Mouse (Mus musculus): ENCODE data around the gene Nacc2. TPM values are rescaled to one million over a fixed set of nuclear protein-coding genes. Genes with fewer than 3 reads are reported as not detected.
A peak's percentile ranks its signal among the peaks of the same experiment; 100 is the strongest.

The Nacc2 gene
- polyA plus RNA-seq, 1 experiment, result 10.7 TPM

DNA sequence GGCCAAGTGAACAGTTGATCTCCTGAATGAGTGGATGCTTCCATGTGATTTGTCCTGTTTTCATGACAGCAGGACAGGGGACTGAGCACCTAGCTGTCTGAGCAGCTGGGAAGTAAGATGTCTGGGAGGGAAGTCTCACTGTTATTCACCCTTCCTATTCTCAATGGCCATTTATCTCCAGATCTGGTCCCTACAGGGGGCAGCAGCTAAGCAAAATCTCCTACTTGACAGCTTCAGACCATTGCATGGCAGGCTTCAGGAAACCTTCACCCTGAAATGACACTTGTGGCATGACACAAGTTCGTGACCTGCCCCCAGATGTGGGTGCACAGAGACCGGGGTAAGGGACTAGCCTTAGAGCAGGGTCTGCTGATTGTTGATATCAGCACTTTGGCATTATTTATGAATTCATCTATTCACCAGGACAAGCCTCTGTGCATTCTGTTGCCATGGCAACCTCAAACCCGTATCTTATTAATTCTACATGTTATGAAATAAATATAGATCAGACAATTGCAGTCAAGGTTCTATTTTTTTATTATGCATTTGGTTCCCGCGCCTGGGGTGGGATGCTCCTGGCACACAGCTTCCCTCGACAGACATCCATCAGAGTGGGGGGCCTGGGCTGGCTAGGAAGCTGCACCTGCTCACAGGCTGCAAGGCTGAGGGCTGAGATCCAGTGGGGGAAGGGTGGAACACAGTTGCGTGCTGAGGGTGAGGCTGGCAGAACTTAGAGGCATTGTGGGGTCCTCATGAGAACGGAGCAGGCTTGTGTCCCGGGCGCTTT, 33.4 kb upstream of the Nacc2 start:
- WGBS, result 82% methylated on average over 10 of the region's 10 CpGs
- Histone ChIP-seq H3K27me3 (ENCODE audit: control insufficient read depth, insufficient read depth, low read length) (no peaks in the 10 kb centered on the region), H3K4me3 (ENCODE audit: extremely low read depth, insufficient read depth, insufficient read length) (no peak overlapping the region), H3K27ac (ENCODE audit: insufficient read depth, low read length) (no peak overlapping the region), H3K36me3 (ENCODE audit: control insufficient read depth, insufficient read depth, low read length) (no peaks in the 10 kb centered on the region), H3K4me1 (ENCODE audit: control insufficient read depth, insufficient read depth, insufficient read length) (no peaks in the 10 kb centered on the region)
- DNase-seq (ENCODE audit: low read depth in 1 of 2, low spot score in 2 of 2), result no peak
- TF ChIP-seq CTCF (IDR thresholded peaks at IDR 0.05; ENCODE audit: extremely low read depth, insufficient read depth, insufficient read length, insufficient replicate concordance), result no peak
- TF ChIP-seq POLR2A (IDR thresholded peaks at IDR 0.05; ENCODE audit: low read depth, low read length), result no peak

- DNase-seq (ENCODE audit: low read depth in 1 of 2, low spot score in 2 of 2), result no peak
- no peaks in the 10 kb centered on the region for H3K27me3 ChIP-seq (ENCODE audit: control insufficient read depth, insufficient read depth, low read length)
- no peak overlapping the region for H3K27ac ChIP-seq (ENCODE audit: insufficient read depth, low read length)
- WGBS, result 52% methylated on average over 3 of the region's 3 CpGs
- H3K36me3 ChIP-seq (ENCODE audit: control insufficient read depth, insufficient read depth, low read length), result no peaks in the 10 kb centered on the region
- TF ChIP-seq POLR2A (IDR thresholded peaks at IDR 0.05; ENCODE audit: low read depth, low read length) (no peak), CTCF (IDR thresholded peaks at IDR 0.05; ENCODE audit: extremely low read depth, insufficient read depth, insufficient read length, insufficient replicate concordance) (no peak)
- no peaks in the 10 kb centered on the region for H3K4me1 ChIP-seq (ENCODE audit: control insufficient read depth, insufficient read depth, insufficient read length)
- H3K4me3 ChIP-seq (ENCODE audit: extremely low read depth, insufficient read depth, insufficient read length), result no peak overlapping the region
These were observed 32.7 kb upstream of the Nacc2 start for GRCm38 (mm10) chr2:26155737-26156136.

DNA sequence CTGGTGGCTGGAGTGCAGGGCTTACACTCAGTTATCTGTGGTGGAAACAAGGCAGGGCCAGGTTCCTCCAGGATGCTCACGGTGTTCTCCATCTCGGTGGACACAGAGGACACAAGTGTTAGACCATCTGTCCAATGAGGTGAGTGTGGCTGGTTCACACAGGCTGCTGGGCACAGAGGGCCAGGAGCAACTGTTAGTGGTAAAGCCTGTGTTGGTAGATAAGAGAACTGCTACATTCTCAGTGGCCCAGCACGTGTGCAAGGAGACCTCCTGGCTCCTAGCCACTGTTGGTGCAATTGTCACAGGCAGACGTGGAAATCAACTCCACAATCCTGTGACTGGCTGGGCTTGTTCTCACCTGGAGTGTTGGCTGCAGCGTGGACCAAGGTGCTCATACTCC, 31.6 kb upstream of the Nacc2 start:
- no peak for TF ChIP-seq POLR2A (IDR thresholded peaks at IDR 0.05; ENCODE audit: low read depth, low read length)
- no peak for TF ChIP-seq CTCF (IDR thresholded peaks at IDR 0.05; ENCODE audit: extremely low read depth, insufficient read depth, insufficient read length, insufficient replicate concordance)
- H3K27me3 ChIP-seq (ENCODE audit: control insufficient read depth, insufficient read depth, low read length), result no peaks in the 10 kb centered on the region
- H3K27ac ChIP-seq (ENCODE audit: insufficient read depth, low read length), result no peak overlapping the region
- no peaks in the 10 kb centered on the region for H3K4me1 ChIP-seq (ENCODE audit: control insufficient read depth, insufficient read depth, insufficient read length)
- no peak overlapping the region for H3K4me3 ChIP-seq (ENCODE audit: extremely low read depth, insufficient read depth, insufficient read length)
- H3K36me3 ChIP-seq (ENCODE audit: control insufficient read depth, insufficient read depth, low read length), result no peaks in the 10 kb centered on the region
- 55% methylated on average over 5 of the region's 5 CpGs for WGBS
- DNase-seq (ENCODE audit: low read depth in 1 of 2, low spot score in 2 of 2), result no peak

- H3K36me3 ChIP-seq (ENCODE audit: control insufficient read depth, insufficient read depth, low read length), result no peaks in the 10 kb centered on the region
- H3K27ac ChIP-seq (ENCODE audit: insufficient read depth, low read length), result no peak overlapping the region
- H3K4me1 ChIP-seq (ENCODE audit: control insufficient read depth, insufficient read depth, insufficient read length), result no peaks in the 10 kb centered on the region
- TF ChIP-seq POLR2A (IDR thresholded peaks at IDR 0.05; ENCODE audit: low read depth, low read length), result no peak
- peak; percentile 46; the same call in 1 of the 2 replicates for TF ChIP-seq CTCF (IDR thresholded peaks at IDR 0.05; ENCODE audit: extremely low read depth, insufficient read depth, insufficient read length, insufficient replicate concordance)
- WGBS, result 32% methylated on average over 4 of the region's 4 CpGs
- no peak overlapping the region for H3K4me3 ChIP-seq (ENCODE audit: extremely low read depth, insufficient read depth, insufficient read length)
- peak; percentile 17 to 22 for DNase-seq (ENCODE audit: low read depth in 1 of 2, low spot score in 2 of 2)
- H3K27me3 ChIP-seq (ENCODE audit: control insufficient read depth, insufficient read depth, low read length), result no peaks in the 10 kb centered on the region
These were observed 30.9 kb upstream of the Nacc2 start for GRCm38 (mm10) chr2:26153909-26154340.

GRCm38 (mm10) chr2:26153295-26153694, 30.3 kb upstream of the Nacc2 start:
- Histone ChIP-seq H3K36me3 (ENCODE audit: control insufficient read depth, insufficient read depth, low read length) (no peaks in the 10 kb centered on the region), H3K27me3 (ENCODE audit: control insufficient read depth, insufficient read depth, low read length) (no peaks in the 10 kb centered on the region), H3K4me1 (ENCODE audit: control insufficient read depth, insufficient read depth, insufficient read length) (no peaks in the 10 kb centered on the region), H3K27ac (ENCODE audit: insufficient read depth, low read length) (no peak overlapping the region), H3K4me3 (ENCODE audit: extremely low read depth, insufficient read depth, insufficient read length) (no peak overlapping the region)
- TF ChIP-seq CTCF (IDR thresholded peaks at IDR 0.05; ENCODE audit: extremely low read depth, insufficient read depth, insufficient read length, insufficient replicate concordance) (peak; percentile 12; the same call in 1 of the 2 replicates), POLR2A (IDR thresholded peaks at IDR 0.05; ENCODE audit: low read depth, low read length) (no peak)
- DNase-seq (ENCODE audit: low read depth in 1 of 2, low spot score in 2 of 2), result peak in 1 of 2 experiments; percentile 29
- WGBS, result 62% methylated on average over 4 of the region's 4 CpGs

DNA sequence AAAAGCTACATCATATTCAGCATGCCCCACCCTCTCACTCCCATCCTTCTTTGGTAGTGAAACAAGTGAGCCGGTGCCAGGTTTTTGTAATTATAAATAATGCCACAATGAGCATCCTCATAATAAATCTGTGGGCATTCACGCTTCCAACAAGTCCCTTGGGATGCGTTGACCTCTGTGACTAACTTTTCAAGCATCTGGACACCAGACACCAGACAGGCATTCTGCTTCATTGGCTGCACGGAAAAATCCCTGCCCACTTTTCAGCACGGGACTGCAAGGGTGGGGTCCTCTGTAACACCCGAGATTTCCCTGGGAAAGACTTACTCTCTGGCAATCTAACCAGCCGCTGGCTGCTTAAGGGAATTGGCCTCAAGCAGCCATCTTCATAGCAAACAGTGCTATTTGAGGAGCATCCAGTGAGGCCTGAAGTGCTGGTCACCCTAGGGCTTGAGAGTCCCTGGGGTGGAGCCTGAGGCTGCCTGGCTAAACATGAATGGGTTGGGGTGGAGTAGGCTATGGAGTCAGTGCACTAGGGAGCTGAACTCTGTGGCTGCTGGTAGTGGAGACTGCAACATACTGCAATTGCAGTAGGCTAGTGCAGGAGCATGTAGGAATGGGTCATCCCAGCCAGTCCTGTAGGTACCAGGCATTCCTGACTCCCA, 24.8 kb upstream of the Nacc2 start:
- no peak overlapping the region for H3K4me3 ChIP-seq (ENCODE audit: extremely low read depth, insufficient read depth, insufficient read length)
- no peaks in the 10 kb centered on the region for H3K4me1 ChIP-seq (ENCODE audit: control insufficient read depth, insufficient read depth, insufficient read length)
- H3K27me3 ChIP-seq (ENCODE audit: control insufficient read depth, insufficient read depth, low read length), result no peaks in the 10 kb centered on the region
- no peak for DNase-seq (ENCODE audit: low read depth in 1 of 2, low spot score in 2 of 2)
- H3K36me3 ChIP-seq (ENCODE audit: control insufficient read depth, insufficient read depth, low read length), result no peaks in the 10 kb centered on the region
- TF ChIP-seq POLR2A (IDR thresholded peaks at IDR 0.05; ENCODE audit: low read depth, low read length), result no peak
- no peak for TF ChIP-seq CTCF (IDR thresholded peaks at IDR 0.05; ENCODE audit: extremely low read depth, insufficient read depth, insufficient read length, insufficient replicate concordance)
- no peak overlapping the region for H3K27ac ChIP-seq (ENCODE audit: insufficient read depth, low read length)
- WGBS, result 88% methylated on average over 7 of the region's 7 CpGs

All from spleen, adult 2 months (tissue).